Mouse (Mus musculus): ENCODE results near the gene Iqcf6. TPM values are rescaled to one million over a fixed set of nuclear protein-coding genes. Genes with fewer than 3 reads are reported as not detected.

Iqcf6 gene
- total and polyA plus RNA-seq, 3 experiments, result not detected

- Histone ChIP-seq H3K36me3 (ENCODE audit: control insufficient read depth in 1 of 2, insufficient read depth in 2 of 2, low read length in 2 of 2) (no peaks in the 10 kb centered on the region), H3K4me1 (ENCODE audit: control insufficient read depth in 1 of 2, insufficient read depth in 2 of 2, low read length in 2 of 2) (no peaks in the 10 kb centered on the region), H3K9ac (ENCODE audit: control insufficient read depth, low read depth, low read length, poor library complexity, severe bottlenecking) (no peak overlapping the region), H3K79me2 (ENCODE audit: control insufficient read depth, insufficient read depth, low read length, poor library complexity) (no peaks in the 10 kb centered on the region), H3K9me3 (replicated peaks; ENCODE audit: insufficient read depth, low read length) (no peaks in the 10 kb centered on the region), H3K27ac (ENCODE audit: control insufficient read depth, low read depth, low read length) (no peak overlapping the region), H3K4me3 (ENCODE audit: control insufficient read depth in 1 of 2, insufficient read depth in 1 of 2, low read depth in 2 of 2, low read length in 2 of 2) (no peak overlapping the region), H3K27me3 (ENCODE audit: control insufficient read depth in 1 of 2, insufficient read depth in 2 of 2, low read length in 2 of 2) (peaks cover 6 to 25% of the 10 kb centered on the region in 2 experiments; a peak in 3 of 4 replicates)
- TF ChIP-seq ZNF384 (IDR thresholded peaks at IDR 0.05; ENCODE audit: low read depth, low read length) (no peak), ZC3H11A (IDR thresholded peaks at IDR 0.05; ENCODE audit: low read depth, low read length) (no peak), ETS1 (IDR thresholded peaks at IDR 0.05; ENCODE audit: low read depth, low read length) (no peak), ELF1 (IDR thresholded peaks at IDR 0.05; ENCODE audit: low read depth, low read length) (no peak), UBTF (IDR thresholded peaks at IDR 0.05; ENCODE audit: borderline replicate concordance, insufficient read depth, low read depth, low read length) (no peak), SIN3A (IDR thresholded peaks at IDR 0.05; ENCODE audit: low read length) (no peak), CHD1 (IDR thresholded peaks at IDR 0.05; ENCODE audit: low read depth, low read length) (no peak), MAFK (IDR thresholded peaks at IDR 0.05; ENCODE audit: borderline replicate concordance, low read depth, low read length) (no peak), GABPA (IDR thresholded peaks at IDR 0.05; ENCODE audit: low read depth, low read length) (no peak)
- DNase-seq (ENCODE audit: low read depth, low spot score), result no peak
Observed at GRCm38 (mm10) chr9:106610727-106611126, 15.7 kb upstream of the Iqcf6 start.

GRCm38 (mm10) chr9:106613951-106614350 is 12.4 kb upstream of the Iqcf6 start:
- no peaks in the 10 kb centered on the region for H3K4me1 ChIP-seq (ENCODE audit: control insufficient read depth in 1 of 2, insufficient read depth in 2 of 2, low read length in 2 of 2)
- no peaks in the 10 kb centered on the region for H3K79me2 ChIP-seq (ENCODE audit: control insufficient read depth, insufficient read depth, low read length, poor library complexity)
- H3K4me3 ChIP-seq (ENCODE audit: control insufficient read depth in 1 of 2, insufficient read depth in 1 of 2, low read depth in 2 of 2, low read length in 2 of 2), result no peak overlapping the region
- H3K27ac ChIP-seq (ENCODE audit: control insufficient read depth, low read depth, low read length), result no peak overlapping the region
- no peak for DNase-seq (ENCODE audit: low read depth, low spot score)
- no peaks in the 10 kb centered on the region for H3K9me3 ChIP-seq (replicated peaks; ENCODE audit: insufficient read depth, low read length)
- H3K9ac ChIP-seq (ENCODE audit: control insufficient read depth, low read depth, low read length, poor library complexity, severe bottlenecking), result no peak overlapping the region
- H3K36me3 ChIP-seq (ENCODE audit: control insufficient read depth in 1 of 2, insufficient read depth in 2 of 2, low read length in 2 of 2), result no peaks in the 10 kb centered on the region
- TF ChIP-seq GABPA (IDR thresholded peaks at IDR 0.05; ENCODE audit: low read depth, low read length) (no peak), ELF1 (IDR thresholded peaks at IDR 0.05; ENCODE audit: low read depth, low read length) (no peak), SMC3 (IDR thresholded peaks at IDR 0.05; ENCODE audit: low read depth, low read length) (no peak), TCF12 (IDR thresholded peaks at IDR 0.05; ENCODE audit: low read depth, low read length) (no peak), ZNF384 (IDR thresholded peaks at IDR 0.05; ENCODE audit: low read depth, low read length) (no peak), MAZ (IDR thresholded peaks at IDR 0.05; ENCODE audit: low read depth, low read length) (no peak), POLR2A (IDR thresholded peaks at IDR 0.05; ENCODE audit: control insufficient read depth in 1 of 2, insufficient read depth in 1 of 2, low read depth in 1 of 2, low read length in 2 of 2, poor library complexity in 1 of 2) (no peak), RCOR1 (IDR thresholded peaks at IDR 0.05; ENCODE audit: low read depth, low read length) (no peak), POLR2AphosphoS5 (IDR thresholded peaks at IDR 0.05; ENCODE audit: borderline replicate concordance, low read depth, low read length) (no peak), BHLHE40 (IDR thresholded peaks at IDR 0.05; ENCODE audit: borderline replicate concordance, low read depth, low read length) (no peak), MAX (IDR thresholded peaks at IDR 0.05; ENCODE audit: low read length) (no peak)
- H3K27me3 ChIP-seq (ENCODE audit: control insufficient read depth in 1 of 2, insufficient read depth in 2 of 2, low read length in 2 of 2), result peaks cover 6 to 18% of the 10 kb centered on the region in 2 experiments

Data from MEL (cell line).